Mouse (Mus musculus): ENCODE measurements around the gene Cd300lg.

Gene Cd300lg

GRCm38 (mm10) chr11:102052697-102053096 is 11.4 kb downstream of the Cd300lg start:
- no peak for DNase-seq

GRCm38 (mm10) chr11:102053183-102053582 is 11.9 kb downstream of the Cd300lg start:
- peak; percentile 64 for DNase-seq

- DNase-seq = peak; percentile 60
Observed at GRCm38 (mm10) chr11:102053847-102054246, 12.5 kb downstream of the Cd300lg start.

GRCm38 (mm10) chr11:102061236-102061940 is 20.1 kb downstream of the Cd300lg start:
- DNase-seq = peak; percentile 84

GRCm38 (mm10) chr11:102061941-102062473 is 20.7 kb downstream of the Cd300lg start:
- no peak for DNase-seq

GRCm38 (mm10) chr11:102063076-102063475 is 21.8 kb downstream of the Cd300lg start:
- DNase-seq = no peak

GRCm38 (mm10) chr11:102068969-102069368 is 27.7 kb downstream of the Cd300lg start:
- DNase-seq = no peak

- DNase-seq = no peak
Observed at GRCm38 (mm10) chr11:102069633-102070032, 28.3 kb downstream of the Cd300lg start.

- no peak for DNase-seq
Observed at GRCm38 (mm10) chr11:102070426-102070825, 29.1 kb downstream of the Cd300lg start.

GRCm38 (mm10) chr11:102072729-102073128 is 31.4 kb downstream of the Cd300lg start:
- no peak for DNase-seq

GRCm38 (mm10) chr11:102073722-102074121 is 32.4 kb downstream of the Cd300lg start:
- peak; percentile 73 for DNase-seq

GRCm38 (mm10) chr11:102082322-102082721 is 41.0 kb downstream of the Cd300lg start:
- peak; percentile 30 for DNase-seq

- no peak for DNase-seq
Observed at GRCm38 (mm10) chr11:102083193-102083592, 41.9 kb downstream of the Cd300lg start.

GRCm38 (mm10) chr11:102084159-102084558 is 42.9 kb downstream of the Cd300lg start:
- no peak for DNase-seq

- no peak for DNase-seq
Observed at GRCm38 (mm10) chr11:102086331-102086730, 45.0 kb downstream of the Cd300lg start.

- DNase-seq = peak; percentile 52
Observed at GRCm38 (mm10) chr11:102087081-102087751, 45.9 kb downstream of the Cd300lg start.

- DNase-seq = peak; percentile 56
Observed at GRCm38 (mm10) chr11:102087931-102088898, 46.9 kb downstream of the Cd300lg start, which contains the start of gene Mpp2. Mpp2 (minus strand) TSS chr11:102088515.

- peak; percentile 56 for DNase-seq
Observed at GRCm38 (mm10) chr11:102089088-102089808, 47.9 kb downstream of the Cd300lg start.

- DNase-seq = no peak
Observed at GRCm38 (mm10) chr11:102095676-102096075, 54.4 kb downstream of the Cd300lg start.

GRCm38 (mm10) chr11:102096446-102096845 is 55.1 kb downstream of the Cd300lg start:
- no peak for DNase-seq

- peak; percentile 71 for DNase-seq
Observed at GRCm38 (mm10) chr11:102096887-102097391, 55.6 kb downstream of the Cd300lg start.

- no peak for DNase-seq
Observed at GRCm38 (mm10) chr11:102101219-102101618, 59.9 kb downstream of the Cd300lg start, which contains the start of gene Ppy. Ppy (minus strand) TSS chr11:102101319.

Data from kidney, adult 9 months (tissue).